Mouse (Mus musculus) stomach, postnatal 0 days (tissue): ENCODE results near the gene Patz1.

ENCODE experiments used
- CTCF ChIP-seq: IDR thresholded peaks from 2 replicates; pipeline ENCODE4 v1.5.1; 2016; ENCODE audit warnings: antibody characterized with exemption, low read depth, mild to moderate bottlenecking, moderate library complexity
- EP300 ChIP-seq: optimal IDR thresholded peaks from 2 replicates; pipeline ENCODE3; 2016; ENCODE audit warnings: antibody characterized with exemption

GRCm38 (mm10) chr11:3310789-3311585 is 22.3 kb downstream of the Patz1 start:
- no peak for TF ChIP-seq CTCF
- no peak for TF ChIP-seq EP300
